Mouse (Mus musculus) forebrain, embryonic 15.5 days (tissue): ENCODE data around the gene Nr1i3. TPM values are rescaled to one million over a fixed set of nuclear protein-coding genes. Genes with fewer than 3 reads are reported as not detected.

ENCODE experiments used
- ATAC-seq: fragments of 200-750 bp; cut with Nextera tagmentation; replicated peaks from 2 replicates; pipeline ENCODE4 v1.8.0; 2017; ENCODE audit warnings: mild to moderate bottlenecking, moderate TSS enrichment, moderate library complexity
- H3K27ac ChIP-seq: fragments of 300-500 bp; sonication (generic); replicated peaks from 2 replicates; pipeline ENCODE4 v1.5.1; 2015; ENCODE audit warnings: mild to moderate bottlenecking, inconsistent platforms
- H3K27me3 ChIP-seq: fragments of 300-500 bp; sonication (generic); 2 replicates; pipeline ENCODE4 v1.6.1; 2015; ENCODE audit warnings: inconsistent platforms
- H3K36me3 ChIP-seq: fragments of 300-500 bp; sonication (generic); 2 replicates; pipeline ENCODE4 v1.6.1; 2015; ENCODE audit warnings: mild to moderate bottlenecking, inconsistent platforms
- H3K4me1 ChIP-seq: fragments of 300-500 bp; sonication (generic); 2 replicates; pipeline ENCODE4 v1.6.1; 2015; ENCODE audit warnings: inconsistent platforms
- H3K4me2 ChIP-seq: fragments of 300-500 bp; sonication (generic); replicated peaks from 2 replicates; pipeline ENCODE4 v1.6.1; 2015; ENCODE audit warnings: mild to moderate bottlenecking, inconsistent platforms
- H3K4me3 ChIP-seq: fragments of 300-500 bp; sonication (generic); 2 replicates; pipeline ENCODE4 v1.5.1; 2015; ENCODE audit warnings: mild to moderate bottlenecking, inconsistent platforms
- H3K9ac ChIP-seq: fragments of 300-500 bp; sonication (generic); replicated peaks from 2 replicates; pipeline ENCODE4 v1.6.1; 2015; ENCODE audit warnings: mild to moderate bottlenecking, inconsistent platforms
- H3K9me3 ChIP-seq: fragments of 300-500 bp; sonication (generic); 2 replicates; pipeline ENCODE4 v1.6.1; 2016; ENCODE audit warnings: inconsistent platforms
- WGBS: fragments of 180-500 bp; shearing (Covaris S2); methylation state at CpG from one replicate; pipeline ENCODE4 v1.1.7; 2015; ENCODE audit warnings: mixed read lengths; 5-methylcytosine and 5-hydroxymethylcytosine counted together
- polyA plus RNA-seq: library from polyadenylated mRNA; unstranded; fragments of >200 nt; fragmentation: Nextera tagmentation; extraction: Ambion mirVana; gene quantifications from 2 replicates; pipeline ENCODE4 v1.2.1, GENCODE M21; 2015

Nr1i3 gene
- polyA plus RNA-seq, 1 experiment from 2014 or later: 0.22 TPM

- peaks cover 18% of the 10 kb centered on the region for H3K4me1 ChIP-seq
- 0% methylated on average over 2 of the region's 2 CpGs for WGBS
- peak; percentile 94 for ATAC-seq
- no peaks in the 10 kb centered on the region for H3K27me3 ChIP-seq
- H3K9me3 ChIP-seq: no peaks in the 10 kb centered on the region
- H3K36me3 ChIP-seq: no peaks in the 10 kb centered on the region
- H3K4me2 ChIP-seq: peak overlapping the region; percentile 50
- peak overlapping the region; percentile 94 for H3K27ac ChIP-seq
- H3K4me3 ChIP-seq: peak overlapping the region; percentile 29; the same call in 1 of the 2 replicates
- 0 out of 2 replicates have a peak overlapping the region, but pooled peaks have one; percentile 10 for H3K9ac ChIP-seq
Measured at GRCm38 (mm10) chr1:171263185-171263611, 49.4 kb downstream of the Nr1i3 start.

- peak overlapping the region; percentile 50 for H3K4me2 ChIP-seq
- H3K27me3 ChIP-seq: no peaks in the 10 kb centered on the region
- 0 out of 2 replicates have a peak overlapping the region, but pooled peaks have one; percentile 10 for H3K9ac ChIP-seq
- ATAC-seq: no peak
- no peaks in the 10 kb centered on the region for H3K9me3 ChIP-seq
- peak overlapping the region; percentile 94 for H3K27ac ChIP-seq
- no peak overlapping the region for H3K4me3 ChIP-seq
- 65% methylated on average over 3 of the region's 3 CpGs for WGBS
- no peaks in the 10 kb centered on the region for H3K36me3 ChIP-seq
- peaks cover 18% of the 10 kb centered on the region for H3K4me1 ChIP-seq
Measured at GRCm38 (mm10) chr1:171263666-171264461, 50.1 kb downstream of the Nr1i3 start.

GRCm38 (mm10) chr1:171265971-171266744 is 52.4 kb downstream of the Nr1i3 start:
- H3K27me3 ChIP-seq: no peaks in the 10 kb centered on the region

GRCm38 (mm10) chr1:171268341-171268740 is 54.6 kb downstream of the Nr1i3 start:
- Histone ChIP-seq H3K9ac (no peak overlapping the region), H3K4me2 (no peak overlapping the region), H3K9me3 (no peaks in the 10 kb centered on the region), H3K4me1 (peaks cover 34% of the 10 kb centered on the region), H3K27me3 (no peaks in the 10 kb centered on the region), H3K36me3 (peaks cover 10% of the 10 kb centered on the region), H3K4me3 (no peak overlapping the region), H3K27ac (no peak overlapping the region)
- no peak for ATAC-seq
- 51% methylated on average over 1 of the region's 1 CpGs for WGBS

More at GRCm38 (mm10) chr1:171265971-171266744, 52.4 kb downstream of the Nr1i3 start:
- H3K9me3 ChIP-seq: no peaks in the 10 kb centered on the region
- H3K27ac ChIP-seq: no peak overlapping the region
- H3K36me3 ChIP-seq: no peaks in the 10 kb centered on the region
- H3K9ac ChIP-seq: no peak overlapping the region
- no peak overlapping the region for H3K4me3 ChIP-seq
- no peak overlapping the region for H3K4me2 ChIP-seq
- WGBS: 83% methylated on average over 4 of the region's 4 CpGs
- peaks cover 31% of the 10 kb centered on the region for H3K4me1 ChIP-seq
- ATAC-seq: no peak

- Histone ChIP-seq H3K4me1 (peaks cover 28% of the 10 kb centered on the region), H3K36me3 (peaks cover 27% of the 10 kb centered on the region), H3K4me2 (peak within 1 kb of the TSS; percentile 89), H3K9ac (peak within 1 kb of the TSS; percentile 76), H3K9me3 (no peaks in the 10 kb centered on the region), H3K4me3 (peak within 1 kb of the TSS; percentile 87), H3K27me3 (no peaks in the 10 kb centered on the region), H3K27ac (peak within 1 kb of the TSS; percentile 59)
- WGBS: 3% methylated on average over 36 of the region's 36 CpGs
- peak; percentile 95 for ATAC-seq
Measured at GRCm38 (mm10) chr1:171269848-171270572, 56.2 kb downstream of the Nr1i3 start, which contains the start of gene B4galt3. Gene B4galt3 (plus strand): TSS chr1:171270328.

Other genes starting within 250 kb of the Nr1i3 start
- gene Fcgr2b, start 237.4 kb upstream of the Nr1i3 start, polyA plus RNA-seq: 1.0 and 1.1 TPM in 2 replicates
- gene Fcgr4, start 195.1 kb upstream of the Nr1i3 start, polyA plus RNA-seq: 0.34 and 0.36 TPM in 2 replicates
- gene Fcgr3, start 149.0 kb upstream of the Nr1i3 start, polyA plus RNA-seq: 8.7 and 8.8 TPM in 2 replicates
- gene Cfap126, start 100.1 kb upstream of the Nr1i3 start, polyA plus RNA-seq: 4.0 and 10.3 TPM in 2 replicates
- 211 and 213 TPM in 2 replicates for gene Sdhc, start 63.4 kb upstream of the Nr1i3 start, polyA plus RNA-seq
- gene Mpz, start 63.3 kb upstream of the Nr1i3 start, polyA plus RNA-seq: 0.23 TPM in 1 of 2 replicates, not detected in the other
- gene Pcp4l1, start 17.7 kb upstream of the Nr1i3 start, polyA plus RNA-seq: 7.1 and 9.8 TPM in 2 replicates
- gene Tomm40l, start 8.5 kb downstream of the Nr1i3 start, polyA plus RNA-seq: 42.0 and 46.6 TPM in 2 replicates
- 1.8 and 4.2 TPM in 2 replicates for gene Apoa2, start 11.1 kb downstream of the Nr1i3 start, polyA plus RNA-seq
- gene Fcer1g, start 20.4 kb downstream of the Nr1i3 start, polyA plus RNA-seq: 19.6 and 22.0 TPM in 2 replicates
- 8.1 and 8.3 TPM in 2 replicates for gene Adamts4, start 36.5 kb downstream of the Nr1i3 start, polyA plus RNA-seq
- gene Ndufs2, start 37.4 kb downstream of the Nr1i3 start, polyA plus RNA-seq: 215 and 221 TPM in 2 replicates
- 107 and 111 TPM in 2 replicates for gene B4galt3, start 56.4 kb downstream of the Nr1i3 start, polyA plus RNA-seq
- 46.5 and 53.1 TPM in 2 replicates for gene Ppox, start 67.2 kb downstream of the Nr1i3 start, polyA plus RNA-seq
- 132 and 135 TPM in 2 replicates for gene Usp21, start 74.0 kb downstream of the Nr1i3 start, polyA plus RNA-seq
- 105 and 110 TPM in 2 replicates for gene Ufc1, start 81.1 kb downstream of the Nr1i3 start, polyA plus RNA-seq
- gene Dedd, start 115.2 kb downstream of the Nr1i3 start, polyA plus RNA-seq: 56.6 and 57.3 TPM in 2 replicates
- gene Nit1, start 131.7 kb downstream of the Nr1i3 start, polyA plus RNA-seq: 57.8 and 62.0 TPM in 2 replicates
- gene Pfdn2, start 131.7 kb downstream of the Nr1i3 start, polyA plus RNA-seq: 146 and 149 TPM in 2 replicates
- 3.8 and 4.0 TPM in 2 replicates for gene Klhdc9, start 146.8 kb downstream of the Nr1i3 start, polyA plus RNA-seq
- 0.49 and 0.74 TPM in 2 replicates for gene Nectin4, start 156.1 kb downstream of the Nr1i3 start, polyA plus RNA-seq
- 0.61 and 0.71 TPM in 2 replicates for gene Arhgap30, start 175.0 kb downstream of the Nr1i3 start, polyA plus RNA-seq
- gene Usf1, start 197.3 kb downstream of the Nr1i3 start, polyA plus RNA-seq: 229 and 235 TPM in 2 replicates
- 12.3 and 13.0 TPM in 2 replicates for gene Tstd1, start 204.9 kb downstream of the Nr1i3 start, polyA plus RNA-seq
- 9.6 and 10.1 TPM in 2 replicates for gene F11r, start 223.6 kb downstream of the Nr1i3 start, polyA plus RNA-seq